Mouse (Mus musculus) spleen, adult 2 months (tissue): ENCODE results near the gene 1700029J07Rik. TPM values are rescaled to one million over a fixed set of nuclear protein-coding genes. Genes with fewer than 3 reads are reported as not detected.

Experiments
- DNase-seq, 2 experiments: peaks; one replicate each; pipeline versions ENCODE4 v3.0.0 to v3.0.0-alpha.2; 2012 to 2021; ENCODE audit warnings: low spot score in 2 of 2, low read depth in 1 of 2
- H3K27ac ChIP-seq: fragments of 200-500 bp; 2 replicates; pipeline ENCODE4 v1.5.1; 2012; ENCODE audit warnings: low read length, inconsistent platforms; ENCODE audit not compliant: insufficient read depth
- H3K27me3 ChIP-seq: fragments of 200-500 bp; 2 replicates; pipeline ENCODE4 v1.6.1; 2012; ENCODE audit warnings: mild to moderate bottlenecking, moderate library complexity, low read length, inconsistent platforms; ENCODE audit not compliant: control insufficient read depth, insufficient read depth
- H3K36me3 ChIP-seq: fragments of 200-500 bp; 2 replicates; pipeline ENCODE4 v1.6.1; 2012; ENCODE audit warnings: mild to moderate bottlenecking, low read length, inconsistent platforms; ENCODE audit not compliant: control insufficient read depth, insufficient read depth
- H3K4me1 ChIP-seq: fragments of 200-500 bp; 2 replicates; pipeline ENCODE4 v1.6.1; 2011; ENCODE audit warnings: inconsistent platforms; ENCODE audit not compliant: control insufficient read depth, insufficient read depth, insufficient read length
- H3K4me3 ChIP-seq: fragments of 200-500 bp; 2 replicates; pipeline ENCODE4 v1.5.1; 2011; ENCODE audit warnings: mild to moderate bottlenecking, inconsistent platforms; ENCODE audit not compliant: insufficient read depth, insufficient read length; ENCODE audit errors: extremely low read depth
- CTCF ChIP-seq: fragments of 200-500 bp; IDR thresholded peaks from 2 replicates; pipeline ENCODE4 v1.5.1; 2011; ENCODE audit warnings: mild to moderate bottlenecking, inconsistent platforms; ENCODE audit not compliant: insufficient read depth, insufficient read length, insufficient replicate concordance; ENCODE audit errors: extremely low read depth
- POLR2A ChIP-seq: fragments of 200-500 bp; IDR thresholded peaks from 2 replicates; pipeline ENCODE4 v1.6.1; 2011; ENCODE audit warnings: low read depth, low read length, inconsistent platforms
- WGBS: fragments of 180-500 bp; shearing (Covaris S2); methylation state at CpG from one replicate; pipeline ENCODE4 v1.1.7; 2018; 5-methylcytosine and 5-hydroxymethylcytosine counted together
- polyA plus RNA-seq: library from polyadenylated mRNA; depleted of rRNA; stranded (reverse); fragments of >200 nt; gene quantifications from 2 replicates; pipeline ENCODE4 v1.2.3, GENCODE M21; 2012; rRNA removed

Gene 1700029J07Rik
- polyA plus RNA-seq: 0.20 and 0.29 TPM in 2 replicates

DNA sequence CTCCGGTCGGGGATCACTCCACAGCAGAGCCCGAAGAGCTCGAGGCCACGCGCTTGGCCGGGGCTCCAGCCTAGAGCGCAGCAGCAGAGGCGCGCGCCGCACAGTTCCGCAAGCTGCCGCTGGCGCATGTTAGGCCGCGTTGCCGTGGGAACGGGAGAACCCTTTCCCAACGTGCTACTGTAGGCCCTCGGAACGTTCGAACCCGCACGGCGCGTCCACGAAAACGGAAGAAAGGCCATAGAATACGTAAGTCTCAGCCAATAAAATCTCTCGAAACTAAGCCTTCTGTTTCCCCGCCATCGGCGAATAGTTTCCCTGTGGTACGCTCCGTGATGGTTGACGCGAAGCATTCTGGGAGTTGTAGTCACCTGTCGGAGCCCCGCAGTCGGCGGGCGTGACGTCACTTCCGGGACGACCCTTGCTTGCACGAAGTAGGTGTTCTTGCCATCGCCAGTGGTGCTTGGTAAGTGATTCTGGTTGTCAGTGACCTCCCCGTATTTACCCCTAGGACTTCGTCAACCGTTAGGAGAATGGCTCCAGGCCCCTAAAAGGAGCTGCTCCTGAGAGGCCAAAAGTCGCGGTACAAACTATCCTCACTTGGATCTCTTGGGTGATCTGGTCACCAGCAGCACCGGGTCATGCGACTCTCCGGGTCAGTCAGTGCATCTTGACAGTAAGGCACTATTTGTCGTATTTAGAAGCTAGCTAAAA, at the start of gene 1700029J07Rik, which contains the start of gene Ufsp2:
1700029J07Rik (minus strand) TSS at position 127 of the 711 bp plus-strand sequence.
Ufsp2 (plus strand) TSS at position 403 of the 711 bp plus-strand sequence.
- H3K27ac ChIP-seq: peak within 1 kb of the TSS; percentile 63
- H3K4me3 ChIP-seq: peak within 1 kb of the TSS; percentile 66
- WGBS: under 1% methylated on average over 57 of the region's 57 CpGs
- TF ChIP-seq CTCF: peak; percentile 45
- TF ChIP-seq POLR2A: no peak; the same call in 1 of the 2 replicates
- H3K36me3 ChIP-seq: peaks cover 4% of the 10 kb centered on the region
- DNase-seq: peak; percentile 96 to 97
- peaks cover 4% of the 10 kb centered on the region; the same call in 1 of the 2 replicates for H3K4me1 ChIP-seq
- no peaks in the 10 kb centered on the region for H3K27me3 ChIP-seq

DNA sequence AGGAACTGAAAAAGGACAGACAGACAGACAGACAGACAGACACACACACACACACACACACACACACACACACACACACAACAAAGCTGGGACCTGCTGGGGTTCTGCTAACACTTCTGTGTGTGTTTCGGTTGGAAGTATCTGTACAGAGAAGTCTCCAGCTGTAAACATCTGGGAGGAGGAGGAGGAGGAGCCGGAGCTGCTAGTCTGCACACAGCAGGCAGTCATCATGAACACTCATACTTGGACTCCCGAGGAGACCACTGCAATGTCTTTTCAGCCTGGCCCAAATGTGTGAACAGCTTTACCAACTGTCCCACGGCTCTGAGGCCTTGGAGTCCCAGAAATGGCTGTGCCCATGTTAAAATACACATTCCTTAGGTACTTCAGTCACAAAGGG, 49.3 kb upstream of the 1700029J07Rik start:
- Histone ChIP-seq H3K27me3 (no peaks in the 10 kb centered on the region), H3K27ac (no peak overlapping the region), H3K36me3 (no peaks in the 10 kb centered on the region), H3K4me3 (no peak overlapping the region), H3K4me1 (no peaks in the 10 kb centered on the region)
- 87% methylated on average over 4 of the region's 4 CpGs for WGBS
- TF ChIP-seq CTCF: no peak
- no peak for DNase-seq

DNA sequence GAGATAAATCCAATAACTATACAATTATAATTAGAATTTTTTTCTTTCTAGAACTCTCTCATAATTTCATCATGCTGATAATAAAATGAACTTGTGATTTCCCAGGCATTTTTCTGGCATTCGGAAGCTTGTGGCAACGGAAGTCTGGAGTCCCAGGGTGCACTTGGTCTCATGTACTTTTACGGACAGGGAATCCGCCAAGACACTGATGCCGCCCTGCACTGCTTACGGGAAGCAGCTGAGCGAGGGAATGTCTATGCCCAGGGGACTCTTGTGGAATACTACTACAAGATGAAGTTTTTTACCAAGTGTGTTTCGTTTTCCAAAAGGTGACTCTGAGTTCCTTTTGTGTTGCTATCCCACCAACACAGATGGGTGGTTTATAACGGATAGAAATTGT, 47.7 kb upstream of the 1700029J07Rik start:
- DNase-seq: no peak
- H3K4me1 ChIP-seq: no peaks in the 10 kb centered on the region
- no peaks in the 10 kb centered on the region for H3K27me3 ChIP-seq
- TF ChIP-seq CTCF: no peak
- TF ChIP-seq POLR2A: no peak
- H3K4me3 ChIP-seq: no peak overlapping the region
- H3K36me3 ChIP-seq: no peaks in the 10 kb centered on the region
- no peak overlapping the region for H3K27ac ChIP-seq
- 97% methylated on average over 9 of the region's 9 CpGs for WGBS

DNA sequence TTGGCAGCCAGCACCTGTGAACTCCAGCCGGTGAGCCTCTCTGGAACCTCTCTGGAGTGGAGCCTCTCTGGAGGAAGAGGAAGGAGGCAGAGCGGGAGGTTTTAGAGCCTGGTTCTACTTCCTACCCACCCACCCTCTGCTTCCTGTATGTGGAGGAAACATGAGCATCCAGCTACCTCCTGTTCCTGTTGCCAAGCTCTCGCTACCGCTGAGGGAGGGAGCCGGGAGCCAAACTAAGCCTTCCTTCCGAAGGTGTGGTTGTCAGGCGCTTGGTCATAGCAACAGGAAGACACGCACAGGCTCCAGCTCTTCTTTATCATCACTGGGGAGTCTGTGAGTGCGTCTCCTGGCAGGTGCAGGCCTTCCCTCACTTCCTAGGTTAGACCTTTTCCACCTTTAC, 47.2 kb upstream of the 1700029J07Rik start:
- no peak for TF ChIP-seq POLR2A
- TF ChIP-seq CTCF: no peak

DNA sequence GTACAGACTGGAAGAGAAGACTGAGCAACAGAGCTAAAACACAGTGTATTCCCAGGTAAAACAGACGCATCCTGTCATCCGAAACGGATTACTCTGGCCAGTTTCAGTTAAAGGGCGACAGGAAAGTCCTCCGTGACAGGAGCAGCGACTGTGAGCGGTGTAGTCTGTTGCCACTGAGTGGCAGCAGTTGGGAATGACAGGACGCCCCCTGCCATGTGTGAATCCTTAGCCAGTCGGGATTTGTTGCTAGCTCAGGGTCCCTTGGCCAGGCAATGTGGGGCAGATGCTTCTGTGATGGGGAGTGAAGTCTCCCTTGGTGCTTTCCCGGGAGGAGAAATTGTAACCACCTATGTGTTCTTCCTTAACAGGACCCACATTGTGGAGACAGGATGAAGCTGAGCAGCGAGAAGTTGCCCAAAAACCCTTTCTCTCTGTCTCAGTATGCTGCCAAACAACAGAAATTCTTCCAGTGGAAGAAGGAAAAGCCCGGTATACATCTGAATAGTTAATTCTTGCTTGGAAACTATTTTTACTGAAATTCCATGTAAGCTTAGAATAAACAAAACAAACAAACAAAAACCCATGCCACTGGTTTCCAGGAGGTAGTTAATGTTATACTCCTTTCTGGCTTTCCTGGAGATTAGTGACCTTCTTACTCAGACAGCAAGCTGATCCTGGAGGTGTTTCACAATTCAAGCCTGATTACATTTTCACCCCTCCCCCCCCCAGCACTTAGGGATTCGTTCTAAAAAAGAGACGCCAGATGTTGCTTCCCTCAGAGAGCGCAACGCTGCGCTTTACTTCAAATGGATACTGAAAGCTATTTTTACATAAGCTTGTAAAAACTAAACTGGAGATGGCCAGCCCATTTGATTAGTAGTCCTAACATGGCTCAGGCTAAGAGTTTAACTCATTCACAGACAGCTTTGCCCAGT, 36.0 kb upstream of the 1700029J07Rik start:
- Histone ChIP-seq H3K36me3 (no peaks in the 10 kb centered on the region), H3K4me3 (no peak overlapping the region), H3K27me3 (peaks cover 1% of the 10 kb centered on the region; the same call in 1 of the 2 replicates), H3K27ac (no peak overlapping the region), H3K4me1 (no peaks in the 10 kb centered on the region)
- DNase-seq: no peak
- 55% methylated on average over 17 of the region's 17 CpGs for WGBS
- no peak for TF ChIP-seq POLR2A
- no peak for TF ChIP-seq CTCF

More for the DNA sequence above, 47.2 kb upstream of the 1700029J07Rik start:
- DNase-seq: no peak
- H3K4me1 ChIP-seq: no peaks in the 10 kb centered on the region
- 82% methylated on average over 9 of the region's 9 CpGs for WGBS
- no peaks in the 10 kb centered on the region for H3K36me3 ChIP-seq
- H3K27me3 ChIP-seq: no peaks in the 10 kb centered on the region
- no peak overlapping the region for H3K4me3 ChIP-seq
- H3K27ac ChIP-seq: no peak overlapping the region

DNA sequence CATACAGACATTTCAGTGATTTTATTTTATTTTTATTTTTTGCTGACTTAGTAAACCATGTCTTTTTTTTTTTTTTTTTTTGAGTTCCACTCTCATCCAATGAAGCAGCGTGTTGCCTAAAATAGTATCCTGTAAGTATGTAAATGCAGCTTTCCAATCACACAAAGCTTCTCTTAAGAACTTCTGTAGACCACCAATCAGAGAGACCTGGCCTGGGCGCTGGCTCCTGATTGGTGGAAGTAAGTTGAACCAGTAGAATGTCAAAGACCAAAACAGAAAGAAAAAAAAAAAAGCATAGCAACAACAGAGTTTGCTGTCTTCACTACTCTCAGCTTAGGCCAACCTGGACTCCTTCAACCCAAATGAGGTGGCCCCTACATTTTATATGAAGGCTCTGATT, 35.3 kb upstream of the 1700029J07Rik start:
- TF ChIP-seq CTCF: no peak
- Histone ChIP-seq H3K4me3 (no peak overlapping the region), H3K36me3 (no peaks in the 10 kb centered on the region), H3K27me3 (peaks cover 1% of the 10 kb centered on the region; the same call in 1 of the 2 replicates), H3K4me1 (no peaks in the 10 kb centered on the region), H3K27ac (no peak overlapping the region)
- 81% methylated on average over 2 of the region's 2 CpGs for WGBS
- DNase-seq: no peak

DNA sequence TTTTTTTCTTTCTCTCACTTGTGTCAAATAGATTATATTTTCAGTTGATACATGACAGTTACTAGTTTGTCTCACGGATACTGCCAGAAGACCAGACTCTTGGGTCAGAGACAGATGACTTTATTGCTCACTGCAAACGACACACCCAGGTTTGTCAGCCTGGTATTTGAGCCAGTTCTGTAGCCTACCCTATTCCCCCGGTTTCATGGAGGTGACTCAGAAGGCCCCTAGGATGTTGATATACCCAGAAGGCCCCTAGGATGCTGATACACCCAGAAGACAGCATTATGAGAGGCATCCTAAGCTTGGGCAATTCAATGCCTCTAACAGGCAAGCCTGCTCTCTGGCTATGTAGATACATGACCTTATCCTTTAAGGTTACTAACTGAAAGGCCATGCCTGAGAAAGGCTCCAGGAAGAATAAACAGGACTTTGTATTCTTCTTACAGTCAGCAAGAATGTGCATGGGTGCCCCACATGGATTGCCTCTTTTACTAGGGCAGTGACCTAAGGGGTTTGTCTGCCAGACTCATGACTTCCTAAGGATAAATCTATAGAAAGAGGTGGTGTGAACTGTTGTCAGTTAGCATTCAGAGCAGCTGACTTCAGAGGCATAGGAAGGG, 32.1 kb upstream of the 1700029J07Rik start:
- TF ChIP-seq POLR2A (no peak), CTCF (no peak)
- peaks cover 1% of the 10 kb centered on the region; the same call in 1 of the 2 replicates for H3K27me3 ChIP-seq
- H3K4me1 ChIP-seq: no peaks in the 10 kb centered on the region
- no peak overlapping the region for H3K27ac ChIP-seq
- DNase-seq: no peak
- no peak overlapping the region for H3K4me3 ChIP-seq
- WGBS: 83% methylated on average over 3 of the region's 3 CpGs
- H3K36me3 ChIP-seq: no peaks in the 10 kb centered on the region
